Mouse (Mus musculus) urinary bladder, postnatal 10 days (tissue): ENCODE measurements around the gene Ms4a4b.
"Not testable (repeated sequence)": the region's sequence is repeated elsewhere in the genome, so short reads cannot be mapped to it uniquely, and the experiment has no call there.

Experiments
- DNase-seq: peaks from one replicate; pipeline ENCODE4 v3.0.0; 2022; ENCODE audit warnings: low spot score

Ms4a4b gene

DNA sequence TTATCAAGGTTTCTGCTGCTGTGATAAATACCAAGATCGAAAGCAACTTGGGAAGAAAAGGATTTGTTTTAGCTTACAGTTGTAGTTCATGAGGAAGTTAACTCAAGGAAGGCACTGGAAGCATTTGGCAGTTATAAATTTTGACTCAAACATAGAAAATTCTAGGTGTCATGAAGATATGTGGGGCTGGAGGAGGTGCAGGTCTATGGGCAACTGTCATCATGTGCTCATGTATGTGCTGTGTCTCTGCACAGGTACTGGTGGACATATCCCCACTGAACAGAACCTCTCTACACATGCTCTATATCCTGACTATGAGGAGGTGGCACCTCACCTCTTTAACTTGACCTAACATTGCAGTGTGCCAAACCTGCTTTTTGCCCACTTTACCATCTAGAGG is 43.2 kb downstream of the Ms4a4b start:
- no peak for DNase-seq

DNA sequence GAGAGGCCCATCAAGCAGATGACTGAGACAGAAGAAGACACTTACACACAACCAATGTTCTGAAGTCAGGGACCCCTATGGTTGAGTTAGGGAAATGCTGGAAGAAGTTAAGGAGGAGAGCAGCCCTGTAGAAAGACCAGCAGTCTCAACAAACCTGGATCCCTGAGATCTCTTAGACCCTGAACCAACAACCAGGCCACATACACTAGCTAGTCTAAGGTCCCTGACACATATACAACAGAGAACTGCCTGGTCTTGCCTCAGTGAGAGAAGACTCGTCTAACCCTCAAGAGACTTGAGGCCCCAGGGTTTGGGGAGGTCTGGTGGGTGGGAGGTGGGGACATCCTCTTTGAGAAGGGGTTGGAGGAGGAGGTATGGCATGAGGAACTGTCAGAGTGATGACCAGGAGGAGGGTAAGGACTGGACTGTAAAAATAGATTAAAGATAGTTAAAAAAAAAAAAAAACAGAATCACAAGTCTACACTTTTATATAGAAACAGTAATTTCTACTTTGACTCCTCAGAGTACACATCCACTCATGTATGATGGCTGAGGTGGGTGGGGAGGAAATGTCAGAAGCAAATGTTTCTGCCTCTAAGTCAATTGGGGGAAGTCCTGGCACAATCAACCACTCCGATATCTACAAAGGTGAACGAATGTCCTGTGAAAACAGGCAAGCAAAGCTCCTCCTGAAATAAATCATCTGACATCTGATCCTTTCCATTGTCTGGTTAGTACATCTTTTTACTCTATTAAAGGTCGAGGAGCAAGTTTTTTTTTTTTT is 48.2 kb downstream of the Ms4a4b start:
- DNase-seq: no peak

DNA sequence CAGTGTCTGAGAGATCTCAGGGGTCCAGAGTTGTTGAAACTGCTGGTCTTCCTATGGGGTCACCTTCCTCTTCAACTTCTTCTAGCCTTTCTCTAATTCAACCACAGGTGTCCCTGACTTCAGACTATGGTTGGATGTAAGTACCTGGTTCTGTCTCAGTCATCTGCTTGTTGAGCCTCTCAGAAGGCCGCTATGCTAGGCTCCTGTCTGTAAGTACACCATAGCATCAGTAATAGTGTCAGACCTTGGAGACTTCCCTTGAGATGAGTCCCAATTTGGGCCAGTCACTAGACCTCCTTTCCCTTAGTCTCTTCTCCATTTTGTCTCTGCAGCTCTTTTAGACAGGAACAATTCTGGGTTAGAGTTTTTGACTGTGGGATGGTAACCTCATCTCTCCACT is 49.3 kb downstream of the Ms4a4b start:
- no peak for DNase-seq

GRCm38 (mm10) chr19:11494519-11494918 is 51.2 kb downstream of the Ms4a4b start:
- DNase-seq: no peak

GRCm38 (mm10) chr19:11496361-11496760 is 53.0 kb downstream of the Ms4a4b start:
- DNase-seq: no peak

- not testable (repeated sequence) for DNase-seq
Observed at GRCm38 (mm10) chr19:11497300-11497699, 53.9 kb downstream of the Ms4a4b start.

GRCm38 (mm10) chr19:11500796-11501195 is 57.4 kb downstream of the Ms4a4b start:
- no peak for DNase-seq

DNA sequence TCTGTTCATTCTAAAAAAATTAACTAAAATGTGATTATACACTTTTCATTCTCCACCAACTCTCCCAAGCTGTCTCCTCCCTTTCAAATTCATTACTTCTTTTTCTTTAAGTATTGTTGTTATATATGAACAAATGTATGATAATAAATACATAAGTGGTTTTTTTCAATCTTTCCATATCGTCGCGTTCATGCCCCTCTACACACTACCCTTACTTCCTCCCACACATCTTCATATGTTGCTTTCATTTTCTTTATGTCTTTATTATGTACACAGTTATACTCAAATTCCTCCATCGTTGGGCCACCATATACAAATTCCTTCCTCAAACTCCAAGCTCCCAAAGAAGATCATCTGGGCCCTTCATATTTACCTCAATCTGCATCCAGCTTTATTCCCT is 58.0 kb downstream of the Ms4a4b start:
- DNase-seq: no peak

DNA sequence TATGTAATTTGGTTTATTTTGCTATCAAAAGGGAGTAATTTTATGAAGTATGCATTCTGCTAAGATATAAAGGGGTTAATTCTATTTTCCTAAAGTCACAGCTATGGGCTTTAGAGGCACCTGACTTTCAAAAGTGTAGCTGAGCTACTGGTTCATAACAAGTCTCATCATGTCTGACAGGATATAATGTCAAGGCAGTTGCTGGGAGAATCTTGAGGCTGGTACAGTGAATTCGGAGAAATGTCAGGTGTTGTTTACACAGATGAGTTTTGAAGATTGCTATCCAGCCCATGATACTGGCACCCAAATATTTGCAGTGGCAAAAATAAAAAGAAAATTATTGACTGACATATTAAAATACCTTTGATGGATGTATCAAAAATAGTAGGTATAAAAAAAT is 61.5 kb downstream of the Ms4a4b start:
- no peak for DNase-seq

GRCm38 (mm10) chr19:11513458-11513857 is 70.1 kb downstream of the Ms4a4b start:
- no peak for DNase-seq

- no peak for DNase-seq
Observed at GRCm38 (mm10) chr19:11516246-11516645, 72.9 kb downstream of the Ms4a4b start, which contains the start of gene Ms4a6b. Gene Ms4a6b, plus strand, starts transcription at chr19:11516512.
